Mouse (Mus musculus): ENCODE results near the gene Marf1. TPM values are rescaled to one million over a fixed set of nuclear protein-coding genes. Genes with fewer than 3 reads are reported as not detected.
"Not testable (repeated sequence)": the region's sequence is repeated elsewhere in the genome, so short reads cannot be mapped to it uniquely, and the experiment has no call there.

Gene Marf1
- total and polyA plus RNA-seq, 2 experiments from 2014 or later, result 5.1 to 8.7 TPM

DNA sequence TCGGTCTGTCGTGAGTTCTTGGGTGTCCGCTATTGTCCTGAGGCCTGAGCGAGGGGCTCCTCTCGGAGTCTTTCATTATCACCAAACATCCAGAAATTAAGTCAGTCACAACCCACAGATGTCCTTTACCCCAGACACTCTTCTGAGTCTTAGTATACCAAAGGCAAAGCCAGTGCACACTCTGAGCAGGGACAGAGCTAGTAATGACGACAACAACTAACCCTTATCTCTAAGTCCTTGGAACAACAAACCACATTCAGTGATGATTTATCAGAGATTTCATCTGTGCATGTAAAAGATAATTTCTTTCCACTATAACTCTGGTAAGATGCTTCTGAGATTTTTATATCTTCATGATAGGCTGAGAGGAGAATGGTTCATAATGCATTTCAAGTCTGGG, 6.8 kb downstream of the Marf1 start:
- Histone ChIP-seq H3K9ac (replicated peaks; ENCODE audit: low read depth, low read length) (no peak overlapping the region), H3K9me3 (replicated peaks; ENCODE audit: control insufficient read depth, low read length) (no peaks in the 10 kb centered on the region), H3K4me2 (ENCODE audit: low read depth, low read length) (no peak overlapping the region), H3K4me3 (ENCODE audit: low read depth, low read length) (no peak overlapping the region), H3K36me3 (replicated peaks; ENCODE audit: control insufficient read depth, insufficient read depth, low read length) (peaks cover 29% of the 10 kb centered on the region), H3K27ac (ENCODE audit: low read depth) (no peak overlapping the region), H3K27me3 (ENCODE audit: control insufficient read depth, insufficient read depth, low read length) (no peaks in the 10 kb centered on the region), H3K4me1 (ENCODE audit: control insufficient read depth, insufficient read depth) (peaks cover 7% of the 10 kb centered on the region; the same call in 1 of the 2 replicates)
- TF ChIP-seq EP300 (IDR thresholded peaks at IDR 0.05; ENCODE audit: low read depth), result no peak
- TF ChIP-seq CTCF (IDR thresholded peaks at IDR 0.05; ENCODE audit: low read depth), result no peak
- ATAC-seq (ENCODE audit: insufficient read depth, low read depth) (no peak), DNase-seq (ENCODE audit: low spot score) (no peak)
- 86% methylated on average over 4 of the region's 6 CpGs for WGBS

DNA sequence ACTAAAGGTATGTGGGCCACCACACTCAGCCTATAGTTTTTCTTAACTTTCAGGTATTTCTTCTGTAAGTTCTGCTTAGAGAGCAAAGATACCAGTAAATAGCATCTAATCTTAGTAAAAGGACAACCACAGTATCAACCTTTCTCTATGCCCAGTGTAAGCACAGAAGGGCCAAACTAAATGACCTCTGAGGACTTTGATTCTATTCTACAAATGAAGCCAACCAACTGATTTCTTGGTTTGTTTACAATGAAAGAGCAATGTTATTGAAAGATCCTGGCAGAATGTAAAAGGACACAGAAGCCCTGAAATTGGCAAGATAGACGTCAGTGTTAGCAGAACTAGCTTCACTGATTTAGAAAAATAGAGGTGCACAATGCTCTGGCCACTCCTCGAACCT, 7.5 kb downstream of the Marf1 start:
- H3K4me2 ChIP-seq (ENCODE audit: low read depth, low read length); ATAC-seq (ENCODE audit: insufficient read depth, low read depth); H3K4me3 ChIP-seq (ENCODE audit: low read depth, low read length); H3K9ac ChIP-seq (replicated peaks; ENCODE audit: low read depth, low read length); H3K27ac ChIP-seq (ENCODE audit: low read depth); H3K4me1 ChIP-seq (ENCODE audit: control insufficient read depth, insufficient read depth); H3K27me3 ChIP-seq (ENCODE audit: control insufficient read depth, insufficient read depth, low read length); DNase-seq (ENCODE audit: low spot score); H3K9me3 ChIP-seq (replicated peaks; ENCODE audit: control insufficient read depth, low read length): not testable (repeated sequence)
- peaks cover 36% of the 10 kb centered on the region for H3K36me3 ChIP-seq (replicated peaks; ENCODE audit: control insufficient read depth, insufficient read depth, low read length)
- 86% methylated on average over 1 of the region's 2 CpGs for WGBS

DNA sequence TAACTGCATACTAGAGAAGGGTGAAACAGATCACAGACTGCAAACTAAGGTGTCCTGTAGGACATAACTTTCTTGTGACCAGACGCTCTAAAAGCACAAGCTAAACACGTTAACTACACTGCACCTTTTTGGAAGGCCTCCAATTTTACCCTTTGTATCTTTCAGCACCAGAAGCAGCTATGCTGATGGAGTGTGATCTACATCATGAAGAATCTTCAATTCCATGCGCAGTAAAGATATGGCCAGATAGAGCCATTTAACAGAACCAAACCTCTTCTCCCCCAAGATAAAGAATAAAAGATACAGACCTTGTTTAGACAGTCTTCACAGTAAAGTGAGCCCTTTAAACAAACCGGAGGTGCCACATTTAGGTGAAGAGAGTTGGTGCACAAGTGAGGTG, 11.4 kb downstream of the Marf1 start:
- Histone ChIP-seq H3K4me1 (ENCODE audit: control insufficient read depth, insufficient read depth) (no peaks in the 10 kb centered on the region), H3K36me3 (replicated peaks; ENCODE audit: control insufficient read depth, insufficient read depth, low read length) (peaks cover 66% of the 10 kb centered on the region), H3K4me2 (ENCODE audit: low read depth, low read length) (no peak overlapping the region), H3K9ac (replicated peaks; ENCODE audit: low read depth, low read length) (no peak overlapping the region), H3K27me3 (ENCODE audit: control insufficient read depth, insufficient read depth, low read length) (no peaks in the 10 kb centered on the region), H3K4me3 (ENCODE audit: low read depth, low read length) (no peak overlapping the region), H3K9me3 (replicated peaks; ENCODE audit: control insufficient read depth, low read length) (no peaks in the 10 kb centered on the region), H3K27ac (ENCODE audit: low read depth) (no peak overlapping the region)
- DNase-seq (ENCODE audit: low spot score) (no peak), ATAC-seq (ENCODE audit: insufficient read depth, low read depth) (no peak)
- no peak for TF ChIP-seq EP300 (IDR thresholded peaks at IDR 0.05; ENCODE audit: low read depth)
- TF ChIP-seq CTCF (IDR thresholded peaks at IDR 0.05; ENCODE audit: low read depth), result no peak
- 71% methylated on average over 4 of the region's 4 CpGs for WGBS

- no peak for ATAC-seq (ENCODE audit: insufficient read depth, low read depth)
- Histone ChIP-seq H3K9ac (replicated peaks; ENCODE audit: low read depth, low read length) (no peak overlapping the region), H3K9me3 (replicated peaks; ENCODE audit: control insufficient read depth, low read length) (no peaks in the 10 kb centered on the region), H3K4me3 (ENCODE audit: low read depth, low read length) (no peak overlapping the region), H3K36me3 (replicated peaks; ENCODE audit: control insufficient read depth, insufficient read depth, low read length) (peaks cover 83% of the 10 kb centered on the region), H3K27me3 (ENCODE audit: control insufficient read depth, insufficient read depth, low read length) (no peaks in the 10 kb centered on the region), H3K27ac (ENCODE audit: low read depth) (no peak overlapping the region), H3K4me2 (ENCODE audit: low read depth, low read length) (no peak overlapping the region), H3K4me1 (ENCODE audit: control insufficient read depth, insufficient read depth) (no peaks in the 10 kb centered on the region)
- no peak for DNase-seq (ENCODE audit: low spot score)
- TF ChIP-seq CTCF (IDR thresholded peaks at IDR 0.05; ENCODE audit: low read depth) (no peak), EP300 (IDR thresholded peaks at IDR 0.05; ENCODE audit: low read depth) (no peak)
Measured at GRCm38 (mm10) chr16:14147712-14148111, 15.4 kb downstream of the Marf1 start.

GRCm38 (mm10) chr16:14143298-14143697, 19.9 kb downstream of the Marf1 start:
- Histone ChIP-seq H3K9me3 (replicated peaks; ENCODE audit: control insufficient read depth, low read length) (no peaks in the 10 kb centered on the region), H3K4me1 (ENCODE audit: control insufficient read depth, insufficient read depth) (no peaks in the 10 kb centered on the region), H3K36me3 (replicated peaks; ENCODE audit: control insufficient read depth, insufficient read depth, low read length) (peaks cover 84% of the 10 kb centered on the region), H3K27me3 (ENCODE audit: control insufficient read depth, insufficient read depth, low read length) (no peaks in the 10 kb centered on the region), H3K9ac (replicated peaks; ENCODE audit: low read depth, low read length) (no peak overlapping the region), H3K4me3 (ENCODE audit: low read depth, low read length) (no peak overlapping the region), H3K4me2 (ENCODE audit: low read depth, low read length) (no peak overlapping the region), H3K27ac (ENCODE audit: low read depth) (no peak overlapping the region)
- no peak for TF ChIP-seq CTCF (IDR thresholded peaks at IDR 0.05; ENCODE audit: low read depth)
- 69% methylated on average over 3 of the region's 3 CpGs for WGBS
- no peak for DNase-seq (ENCODE audit: low spot score)
- no peak for ATAC-seq (ENCODE audit: insufficient read depth, low read depth)

GRCm38 (mm10) chr16:14139106-14139505, 24.0 kb downstream of the Marf1 start:
- DNase-seq (ENCODE audit: low spot score) (no peak), ATAC-seq (ENCODE audit: insufficient read depth, low read depth) (no peak)
- no peak overlapping the region for H3K4me2 ChIP-seq (ENCODE audit: low read depth, low read length)
- H3K27ac ChIP-seq (ENCODE audit: low read depth), result no peak overlapping the region
- no peaks in the 10 kb centered on the region for H3K27me3 ChIP-seq (ENCODE audit: control insufficient read depth, insufficient read depth, low read length)
- no peak overlapping the region for H3K9ac ChIP-seq (replicated peaks; ENCODE audit: low read depth, low read length)
- no peaks in the 10 kb centered on the region for H3K9me3 ChIP-seq (replicated peaks; ENCODE audit: control insufficient read depth, low read length)
- peaks cover 85% of the 10 kb centered on the region for H3K36me3 ChIP-seq (replicated peaks; ENCODE audit: control insufficient read depth, insufficient read depth, low read length)
- no peak for TF ChIP-seq CTCF (IDR thresholded peaks at IDR 0.05; ENCODE audit: low read depth)
- TF ChIP-seq EP300 (IDR thresholded peaks at IDR 0.05; ENCODE audit: low read depth), result no peak
- no peaks in the 10 kb centered on the region for H3K4me1 ChIP-seq (ENCODE audit: control insufficient read depth, insufficient read depth)
- H3K4me3 ChIP-seq (ENCODE audit: low read depth, low read length), result no peak overlapping the region
